Mouse (Mus musculus): Measurements from ENCODE around the gene Vwa3a.
"Not testable (repeated sequence)": the region's sequence is repeated elsewhere in the genome, so short reads cannot be mapped to it uniquely, and the experiment has no call there.

The Vwa3a gene

DNA sequence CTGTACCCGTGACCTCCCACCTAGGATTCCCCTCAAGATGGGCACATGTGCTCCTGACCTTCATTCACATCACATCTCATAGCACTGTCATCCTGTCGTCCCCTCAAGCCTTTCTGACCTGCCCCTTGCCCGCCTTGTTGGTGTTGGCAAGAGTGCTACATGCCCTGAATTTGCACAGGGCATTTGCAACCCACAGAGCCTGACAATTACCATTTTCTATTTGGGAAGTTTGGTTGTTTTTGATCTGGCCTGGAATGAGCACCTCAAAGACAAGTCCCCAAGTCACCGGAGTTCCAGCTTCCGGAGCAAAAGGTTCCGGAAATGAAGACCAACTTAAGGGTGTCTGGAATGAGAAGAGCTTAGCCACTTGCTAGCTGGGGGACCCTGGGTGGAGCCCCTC lies at the start of gene Vwa3a:
TSS of gene Vwa3a (plus strand) at position 301 of the 400 bp plus-strand sequence.
- DNase-seq (ENCODE audit: low spot score in 2 of 2) = no peak

- no peak for DNase-seq (ENCODE audit: low spot score in 2 of 2)
These were observed 48.5 kb upstream of the Vwa3a start for GRCm38 (mm10) chr7:120690634-120691033.

DNA sequence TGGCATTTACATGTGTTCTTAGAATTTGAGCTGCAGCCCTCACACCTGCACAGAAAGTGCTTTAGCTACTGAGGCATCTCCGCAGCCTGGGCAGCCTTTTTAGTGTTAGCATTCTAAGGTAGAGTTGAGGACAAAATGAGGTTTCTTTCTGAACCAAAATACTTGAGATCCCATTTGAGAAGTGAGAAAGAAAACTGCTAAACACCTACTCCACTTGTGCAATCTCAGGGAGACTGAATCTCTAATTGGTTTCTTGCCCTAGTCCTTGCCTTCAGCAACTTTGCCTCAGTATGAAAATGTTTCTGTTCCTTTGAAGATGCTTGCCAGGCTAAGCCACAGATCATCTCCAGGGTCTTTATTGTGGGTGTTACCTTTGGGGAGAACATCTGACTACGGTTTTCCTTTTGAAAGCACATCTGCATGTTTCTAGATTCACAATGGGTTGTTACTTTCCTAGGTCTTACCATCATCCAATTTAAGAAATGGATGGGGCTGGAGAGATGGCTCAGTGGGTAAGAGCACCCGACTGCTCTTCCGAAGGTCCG lies 45.2 kb upstream of the Vwa3a start:
- no peak for DNase-seq (ENCODE audit: low spot score in 2 of 2)

- no peak for DNase-seq (ENCODE audit: low spot score in 2 of 2)
These were observed 43.9 kb upstream of the Vwa3a start for GRCm38 (mm10) chr7:120695196-120695595.

- DNase-seq (ENCODE audit: low spot score in 2 of 2) = no peak
These were observed 43.5 kb upstream of the Vwa3a start for GRCm38 (mm10) chr7:120695641-120696040.

GRCm38 (mm10) chr7:120696331-120696730 lies 42.8 kb upstream of the Vwa3a start:
- DNase-seq (ENCODE audit: low spot score in 2 of 2) = no peak

DNA sequence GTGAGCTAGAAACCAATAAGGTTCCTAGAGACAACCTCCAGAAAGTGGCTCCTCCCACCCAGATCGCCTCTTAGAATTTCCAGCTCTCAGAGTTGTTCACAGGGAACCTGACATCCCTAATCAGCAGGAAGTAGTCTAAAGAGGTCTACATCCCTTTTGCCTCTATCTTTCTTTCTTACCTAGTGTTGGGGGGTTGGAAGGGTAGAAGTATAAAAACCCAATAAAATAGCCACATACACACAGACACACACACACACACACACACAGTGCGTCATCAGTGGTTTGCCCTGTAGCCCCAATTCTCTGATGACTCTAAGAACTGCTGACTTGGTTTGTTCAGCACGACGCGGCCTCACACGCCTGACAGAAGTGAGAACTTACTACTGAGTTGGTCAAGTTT lies 39.5 kb upstream of the Vwa3a start:
- no peak for DNase-seq (ENCODE audit: low spot score in 2 of 2)

DNA sequence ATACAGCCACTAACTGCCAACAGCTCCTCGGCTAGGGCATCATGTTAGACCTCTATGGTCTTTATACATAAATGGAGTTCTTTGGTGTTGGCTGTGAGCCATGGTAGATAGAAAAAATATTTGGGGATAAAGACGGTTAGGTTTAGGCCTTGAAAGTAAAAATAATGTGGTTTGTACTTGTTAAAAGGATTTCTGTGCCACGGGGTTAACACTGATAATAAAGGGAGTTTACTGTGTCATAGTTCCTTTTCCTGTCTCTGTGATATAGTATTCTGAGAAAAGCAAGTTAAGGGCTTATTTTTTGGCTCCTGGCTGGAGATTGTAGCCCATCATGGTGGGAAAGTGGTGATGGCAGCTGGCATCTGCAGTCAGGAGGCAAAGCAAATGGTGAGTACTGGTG lies 35.2 kb upstream of the Vwa3a start:
- no peak for DNase-seq (ENCODE audit: low spot score in 2 of 2)

DNA sequence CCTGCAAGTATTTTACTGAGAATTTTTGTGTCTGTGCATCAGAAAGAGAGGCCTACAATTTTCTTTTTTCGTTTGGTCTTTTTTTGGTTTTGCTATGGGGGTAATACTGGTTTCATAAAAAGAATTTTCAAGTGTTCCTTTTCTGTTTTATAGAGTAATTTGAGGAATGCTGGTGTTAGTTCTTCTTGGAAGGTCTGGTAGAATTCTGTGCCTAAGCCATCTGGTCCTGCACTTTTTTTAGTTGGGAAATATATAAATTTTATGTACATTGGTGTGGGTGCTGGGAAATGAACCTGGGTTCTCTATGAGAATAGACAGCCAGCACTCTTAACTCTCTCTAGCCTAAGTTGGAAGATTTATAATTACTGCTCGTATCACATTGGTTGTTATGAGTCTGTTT lies 27.0 kb upstream of the Vwa3a start:
- no peak for DNase-seq (ENCODE audit: low spot score in 2 of 2)

DNA sequence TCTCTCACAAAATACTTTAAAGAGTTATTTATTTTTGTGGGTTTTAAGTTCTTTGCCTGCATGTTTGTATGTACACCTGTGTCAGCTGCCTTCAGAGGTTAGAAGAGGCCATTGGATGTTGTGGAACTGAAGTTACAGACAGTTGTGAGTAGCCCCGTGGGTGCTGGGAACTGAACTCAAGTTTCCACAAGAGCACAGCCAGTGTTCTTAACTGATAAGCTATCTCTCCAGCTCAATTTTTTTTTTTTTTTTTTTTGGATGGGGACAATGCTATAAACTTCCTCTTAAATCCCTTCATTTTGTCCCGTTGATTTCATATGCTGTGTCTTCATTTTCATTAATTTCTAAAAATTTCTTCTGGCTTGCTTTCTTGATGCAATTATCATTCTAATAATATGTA lies 25.9 kb upstream of the Vwa3a start:
- no peak for DNase-seq (ENCODE audit: low spot score in 2 of 2)

DNA sequence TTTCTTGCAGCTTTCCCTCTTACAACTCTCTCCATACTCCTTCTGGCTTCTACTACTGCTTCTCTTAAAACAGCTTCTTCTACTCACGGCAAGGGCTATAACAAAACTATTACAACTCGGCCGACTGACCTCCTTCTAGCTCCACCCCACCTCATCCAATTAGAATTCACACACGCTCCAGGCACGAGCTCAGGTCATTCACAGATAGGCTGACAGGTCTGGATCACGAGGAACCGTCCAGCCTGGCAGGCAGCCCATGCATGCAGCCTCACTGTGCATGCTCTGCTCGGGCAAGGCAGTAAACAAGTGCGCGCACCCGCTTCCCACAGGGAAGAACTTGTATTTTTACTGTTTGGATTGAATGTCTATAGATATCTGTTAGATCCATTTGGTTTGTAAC lies 25.2 kb upstream of the Vwa3a start:
- DNase-seq (ENCODE audit: low spot score in 2 of 2) = not testable (repeated sequence)

- DNase-seq (ENCODE audit: low spot score in 2 of 2) = no peak
These were observed 21.9 kb upstream of the Vwa3a start for GRCm38 (mm10) chr7:120717261-120717660.

DNA sequence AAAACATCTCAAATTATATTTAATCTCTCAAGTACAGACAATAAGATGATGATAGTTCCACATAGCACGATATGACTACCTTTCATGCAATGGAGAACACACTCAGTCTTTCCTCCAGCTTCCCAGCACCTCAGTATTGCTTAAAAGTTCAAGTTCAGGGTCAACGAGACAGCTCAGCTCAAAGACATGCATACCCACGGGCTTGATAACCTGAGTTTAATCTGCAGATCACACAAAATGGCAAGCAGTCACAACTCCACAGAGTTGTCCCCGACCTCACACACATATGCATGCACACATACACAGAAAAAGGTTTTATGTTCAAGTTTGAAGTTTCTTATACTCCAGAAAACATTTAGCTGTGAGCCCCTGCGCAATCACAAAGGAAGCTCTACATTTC lies 18.1 kb upstream of the Vwa3a start:
- DNase-seq (ENCODE audit: low spot score in 2 of 2) = no peak

GRCm38 (mm10) chr7:120721456-120721855 lies 17.7 kb upstream of the Vwa3a start:
- no peak for DNase-seq (ENCODE audit: low spot score in 2 of 2)

DNA sequence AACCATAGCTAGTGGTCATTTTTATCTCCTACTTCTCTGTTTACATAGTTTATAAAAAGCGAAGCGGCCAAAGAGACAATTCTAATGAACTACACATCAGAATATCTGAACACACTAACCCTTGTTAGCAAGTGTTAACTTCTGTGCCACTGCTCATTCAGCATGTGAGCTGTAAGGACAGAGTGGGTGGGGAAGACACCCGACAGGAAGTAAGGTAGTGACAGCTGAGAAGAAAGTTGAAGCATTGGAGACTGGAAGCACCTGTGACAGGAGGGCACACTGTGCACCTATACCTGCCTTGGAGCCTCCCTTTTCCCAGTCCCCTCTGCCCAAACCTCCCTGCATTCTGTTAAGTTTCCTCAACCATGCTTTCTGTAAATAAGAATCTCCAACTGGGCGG lies 17.1 kb upstream of the Vwa3a start:
- no peak for DNase-seq (ENCODE audit: low spot score in 2 of 2)

GRCm38 (mm10) chr7:120722839-120723278 lies 16.3 kb upstream of the Vwa3a start:
- no peak for DNase-seq (ENCODE audit: low spot score in 2 of 2)

GRCm38 (mm10) chr7:120727581-120727980 lies 11.5 kb upstream of the Vwa3a start:
- no peak for DNase-seq (ENCODE audit: low spot score in 2 of 2)

- DNase-seq (ENCODE audit: low spot score in 2 of 2) = no peak
These were observed 9.5 kb upstream of the Vwa3a start for GRCm38 (mm10) chr7:120729635-120730034.

DNA sequence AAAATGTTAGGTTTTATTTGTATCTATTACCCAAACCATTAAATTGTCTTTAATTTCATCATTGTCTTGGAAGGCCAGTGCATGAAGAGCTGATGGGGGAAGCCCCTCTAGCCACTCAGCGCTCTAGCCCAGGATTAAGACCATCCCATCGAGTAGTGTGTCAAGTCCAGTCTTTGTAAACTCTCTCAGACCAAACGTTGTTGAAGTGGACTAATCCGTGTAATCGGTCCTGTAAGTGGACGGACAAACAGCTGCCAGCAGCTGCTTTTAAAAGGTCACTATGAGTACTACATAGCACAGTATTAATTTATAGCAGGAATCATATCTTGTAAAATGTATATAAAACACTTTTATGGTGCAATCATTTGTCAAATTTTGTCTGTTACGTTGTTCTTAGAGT lies 6.2 kb upstream of the Vwa3a start:
- DNase-seq (ENCODE audit: low spot score in 2 of 2) = no peak

- no peak for DNase-seq (ENCODE audit: low spot score in 2 of 2)
These were observed 512 bp downstream of the Vwa3a start for GRCm38 (mm10) chr7:120739558-120740101.

GRCm38 (mm10) chr7:120743366-120744351 lies 4.5 kb downstream of the Vwa3a start:
- no peak for DNase-seq (ENCODE audit: low spot score in 2 of 2)

DNA sequence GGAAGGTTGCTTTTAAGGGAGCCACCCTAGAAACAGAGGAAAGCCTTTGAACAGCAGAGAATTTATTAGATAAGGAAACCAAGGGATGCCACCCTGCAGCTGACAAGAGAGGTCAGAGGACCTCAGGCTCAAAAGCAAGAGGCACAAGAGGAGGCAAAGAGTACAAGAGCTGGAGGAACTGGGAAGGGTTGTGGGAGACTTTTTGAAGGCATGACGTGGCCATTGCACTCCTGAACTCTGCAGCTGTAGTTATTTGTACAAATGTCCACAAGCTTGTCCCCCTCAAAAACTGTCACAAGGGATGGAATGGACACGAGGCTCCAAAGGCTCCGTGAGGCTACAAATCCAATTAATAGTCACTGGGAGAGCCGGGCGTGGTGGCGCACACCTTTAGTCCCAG lies 5.5 kb downstream of the Vwa3a start:
- DNase-seq (ENCODE audit: low spot score in 2 of 2) = no peak

DNA sequence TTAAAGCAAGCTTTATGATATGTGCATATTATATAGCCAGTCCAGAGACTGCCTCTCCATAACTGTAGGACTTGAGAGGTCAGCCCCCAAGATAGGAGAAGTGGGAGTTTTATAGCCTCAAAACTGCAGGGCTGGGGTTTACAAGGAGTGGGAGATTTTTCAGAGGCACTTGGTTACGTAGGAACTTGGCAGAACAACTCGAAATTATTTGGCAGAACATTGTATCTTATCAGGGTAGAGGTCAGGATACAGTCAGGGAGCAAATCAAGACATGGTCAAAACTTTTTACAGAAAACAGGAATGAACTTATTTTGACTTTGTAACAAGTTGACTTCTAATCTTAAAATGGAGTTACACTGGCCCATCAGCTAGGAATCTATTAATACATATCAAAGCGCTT lies 6.9 kb downstream of the Vwa3a start:
- DNase-seq (ENCODE audit: low spot score in 2 of 2) = no peak
